In genomic region chr7:4739041-4739543, GRCm38 (mm10) we compare ENCODE assay signal across 9 mouse cellular contexts. TPM values are rescaled to one million over a fixed set of nuclear protein-coding genes. Genes with fewer than 3 reads are reported as not detected.
A peak's percentile ranks its signal among the peaks of the same experiment; 100 is the strongest.
DNase-seq lines count a peak whose midpoint lies in the region; ATAC-seq and TF ChIP-seq lines count a peak whose summit lies in the region.
"Had no signal": no experiment of that assay in that cellular context is flagged by ENCODE, and none has a peak within 500 bp of the region (broad histone marks: within the 10 kb centered on the region; RNA-seq: fewer than 3 reads in every experiment).

No protein-coding gene starts in this region.

- peak overlapping the region; percentile 50; the same call in 1 of the 2 replicates for H3K9ac ChIP-seq in heart, embryonic 11.5 days (ENCODE audit: low read depth, low read length)
- peak overlapping the region; percentile 29; the same call in 1 of the 2 replicates for H3K9ac ChIP-seq in forebrain, embryonic 15.5 days (replicated peaks)
- peak overlapping the region; percentile 46 for H3K9ac ChIP-seq in liver, embryonic 16.5 days (ENCODE audit: low read depth, low read length)

- H3K9me3 ChIP-seq in heart, embryonic 11.5 days (replicated peaks; ENCODE audit: control insufficient read depth, low read length) = no peaks in the 10 kb centered on the region
- H3K9me3 ChIP-seq in E14TG2a.4 (ENCODE audit: low read length) = no peaks in the 10 kb centered on the region
- H3K9me3 ChIP-seq in forebrain, embryonic 15.5 days = no peaks in the 10 kb centered on the region
- no peaks in the 10 kb centered on the region for H3K9me3 ChIP-seq in liver, embryonic 16.5 days (replicated peaks; ENCODE audit: control insufficient read depth, low read length)

- peak overlapping the region; percentile 78 for H3K4me2 ChIP-seq in heart, embryonic 11.5 days
- peak overlapping the region; percentile 49 for H3K4me2 ChIP-seq in forebrain, embryonic 15.5 days (replicated peaks)
- H3K4me2 ChIP-seq in liver, embryonic 16.5 days (ENCODE audit: low read depth, low read length) = peak overlapping the region; percentile 91

- WGBS in heart, embryonic 11.5 days (ENCODE audit: insufficient replicate concordance) = 44% methylated on average over 10 of the region's 10 CpGs
- WGBS in forebrain, embryonic 15.5 days = 31% methylated on average over 10 of the region's 10 CpGs
- WGBS in liver, embryonic 16.5 days (ENCODE audit: insufficient replicate concordance) = 52% methylated on average over 10 of the region's 10 CpGs

- ATAC-seq in heart, embryonic 11.5 days (replicated peaks; ENCODE audit: insufficient number of reproducible peaks, low FRiP score, low TSS enrichment) = no peak
- ATAC-seq in forebrain, embryonic 15.5 days (replicated peaks) = no peak
- no peak for ATAC-seq in liver, embryonic 16.5 days (ENCODE audit: low read depth)

- no peak for TF ChIP-seq CTCF in E14TG2a.4 (conservative IDR thresholded peaks at IDR 0.05; ENCODE audit: low read length)

- DNase-seq in heart, postnatal 25 days (ENCODE audit: low spot score) = no peak
- DNase-seq in urinary bladder, postnatal 10 days (ENCODE audit: low spot score) = no peak
- DNase-seq in spleen, postnatal 36 days (ENCODE audit: low spot score in 2 of 2) = no peak
- no peak for DNase-seq in left cerebral cortex, postnatal 10 days (ENCODE audit: extremely low spot score in 1 of 2, low spot score in 2 of 2)

- peaks cover 20% of the 10 kb centered on the region for H3K4me1 ChIP-seq in heart, embryonic 11.5 days (ENCODE audit: control insufficient read depth, insufficient read depth, low read length)
- H3K4me1 ChIP-seq in E14TG2a.4 (replicated peaks; ENCODE audit: low read depth, low read length) = peaks cover 45% of the 10 kb centered on the region
- H3K4me1 ChIP-seq in forebrain, embryonic 15.5 days = peaks cover 36% of the 10 kb centered on the region
- peaks cover 38% of the 10 kb centered on the region for H3K4me1 ChIP-seq in liver, embryonic 16.5 days (ENCODE audit: control insufficient read depth, low read depth, low read length)

- no peaks in the 10 kb centered on the region for H3K27me3 ChIP-seq in heart, embryonic 11.5 days (ENCODE audit: control insufficient read depth, insufficient read depth, low read length)
- H3K27me3 ChIP-seq in E14TG2a.4 (ENCODE audit: insufficient read depth, low read length) = no peaks in the 10 kb centered on the region
- no peaks in the 10 kb centered on the region for H3K27me3 ChIP-seq in forebrain, embryonic 15.5 days
- H3K27me3 ChIP-seq in liver, embryonic 16.5 days (ENCODE audit: control insufficient read depth, insufficient read depth, low read depth, low read length) = no peaks in the 10 kb centered on the region
- H3K27me3 ChIP-seq: Patski had no signal

- 0 out of 2 replicates have a peak, but pooled peaks cover 3% of the 10 kb centered on the region for H3K36me3 ChIP-seq in heart, embryonic 11.5 days (ENCODE audit: control insufficient read depth, insufficient read depth, low read length)
- H3K36me3 ChIP-seq in E14TG2a.4 (ENCODE audit: insufficient read depth, low read length) = peaks cover 29% of the 10 kb centered on the region
- no peaks in the 10 kb centered on the region for H3K36me3 ChIP-seq in forebrain, embryonic 15.5 days
- H3K36me3 ChIP-seq in liver, embryonic 16.5 days (ENCODE audit: control insufficient read depth, insufficient read depth) = no peaks in the 10 kb centered on the region

- peak overlapping the region; percentile 41 for H3K4me3 ChIP-seq in heart, embryonic 11.5 days (ENCODE audit: low read depth, low read length)
- peak overlapping the region; percentile 74 for H3K4me3 ChIP-seq in E14TG2a.4 (replicated peaks; ENCODE audit: low read length)
- peak overlapping the region; percentile 74 for H3K4me3 ChIP-seq in forebrain, embryonic 15.5 days
- H3K4me3 ChIP-seq in liver, embryonic 16.5 days (ENCODE audit: low read depth, low read length) = peak overlapping the region; percentile 83

- H3K27ac ChIP-seq in heart, embryonic 11.5 days (ENCODE audit: low read depth, low read length) = peak overlapping the region; percentile 52
- H3K27ac ChIP-seq in forebrain, embryonic 15.5 days (replicated peaks) = peak overlapping the region; percentile 94
- H3K27ac ChIP-seq in liver, embryonic 16.5 days (ENCODE audit: low read length) = peak overlapping the region; percentile 14; the same call in 1 of the 2 replicates

- intact Hi-C loops in heart, postnatal 25 days (cut with DNase I) = no loop called here
- intact Hi-C loops in left cerebral cortex, postnatal 10 days (cut with DNase I) = no loop called here

RNA-seq across cellular contexts. Expression of gene Kmt5c, which starts 0.8 kb away (rescaled TPM):
- 58.6 and 63.5 TPM in 2 replicates for polyA plus RNA-seq in heart, embryonic 11.5 days (2014; fragmentation: Nextera tagmentation; extraction: Ambion mirVana)
- total RNA-seq in heart, postnatal 25 days (2021) = 10 to 100 TPM; 16.4 to 20.7 TPM
- 64.3 and 70.6 TPM in 2 replicates for polyA plus RNA-seq in forebrain, embryonic 15.5 days (2015; fragmentation: Nextera tagmentation; extraction: Ambion mirVana)
- 41.3 and 47.4 TPM in 2 replicates for polyA plus RNA-seq in liver, embryonic 16.5 days (2015; fragmentation: Nextera tagmentation; extraction: Ambion mirVana)
- total RNA-seq in left cerebral cortex, postnatal 10 days (2021) = 10 to 100 TPM; 39.5 to 42.0 TPM

RNA-seq across cellular contexts. Expression of gene Cox6b2, which starts 13.8 kb away (rescaled TPM):
- polyA plus RNA-seq in heart, embryonic 11.5 days (2014; fragmentation: Nextera tagmentation; extraction: Ambion mirVana) = 32.9 and 42.4 TPM in 2 replicates
- 1 to 10 TPM; 1.5 to 1.7 TPM for total RNA-seq in heart, postnatal 25 days (2021)
- 13.7 and 14.1 TPM in 2 replicates for polyA plus RNA-seq in forebrain, embryonic 15.5 days (2015; fragmentation: Nextera tagmentation; extraction: Ambion mirVana)
- 65.0 and 71.5 TPM in 2 replicates for polyA plus RNA-seq in liver, embryonic 16.5 days (2015; fragmentation: Nextera tagmentation; extraction: Ambion mirVana)
- 1 to 10 TPM; 6.9 to 8.7 TPM for total RNA-seq in left cerebral cortex, postnatal 10 days (2021)
- polyA plus RNA-seq: Patski had no signal

RNA-seq across cellular contexts. Expression of gene Tmem150b, which starts 14.0 kb away (rescaled TPM):
- polyA plus RNA-seq in heart, embryonic 11.5 days (2014; fragmentation: Nextera tagmentation; extraction: Ambion mirVana) = not detected in 2 replicates
- total RNA-seq in heart, postnatal 25 days (2021) = under 1 TPM; 0.22 to 0.23 TPM
- 0.08 and 0.24 TPM in 2 replicates for polyA plus RNA-seq in forebrain, embryonic 15.5 days (2015; fragmentation: Nextera tagmentation; extraction: Ambion mirVana)
- polyA plus RNA-seq in liver, embryonic 16.5 days (2015; fragmentation: Nextera tagmentation; extraction: Ambion mirVana) = 0.33 and 0.36 TPM in 2 replicates
- not detected for total RNA-seq in left cerebral cortex, postnatal 10 days (2021)

RNA-seq across cellular contexts. Expression of gene Fam71e2, which starts 32.0 kb away (rescaled TPM):
- not detected in 2 replicates for polyA plus RNA-seq in heart, embryonic 11.5 days (2014; fragmentation: Nextera tagmentation; extraction: Ambion mirVana)
- total RNA-seq in heart, postnatal 25 days (2021) = not detected
- polyA plus RNA-seq in forebrain, embryonic 15.5 days (2015; fragmentation: Nextera tagmentation; extraction: Ambion mirVana) = not detected in 2 replicates
- polyA plus RNA-seq in liver, embryonic 16.5 days (2015; fragmentation: Nextera tagmentation; extraction: Ambion mirVana) = not detected in 2 replicates
- not detected for total RNA-seq in left cerebral cortex, postnatal 10 days (2021)
- polyA plus RNA-seq: Patski had no signal

RNA-seq across cellular contexts. Expression of gene Il11, which starts 43.6 kb away (rescaled TPM):
- polyA plus RNA-seq in heart, embryonic 11.5 days (2014; fragmentation: Nextera tagmentation; extraction: Ambion mirVana) = not detected in 2 replicates
- total RNA-seq in heart, postnatal 25 days (2021) = under 1 TPM in 1 of 2 experiments, not detected in 1; 0.26 TPM
- 0.56 and 1.2 TPM in 2 replicates for polyA plus RNA-seq in forebrain, embryonic 15.5 days (2015; fragmentation: Nextera tagmentation; extraction: Ambion mirVana)
- polyA plus RNA-seq in liver, embryonic 16.5 days (2015; fragmentation: Nextera tagmentation; extraction: Ambion mirVana) = 0.12 TPM in 1 of 2 replicates, not detected in the other
- 1 to 10 TPM in 1 of 2 experiments, under 1 TPM in 1; 0.73 to 1.1 TPM for total RNA-seq in left cerebral cortex, postnatal 10 days (2021)

Comparison
In these comparisons a context has a peak if more than half of its experiments do, and no peak if none do; other contexts are left out.
1. H3K27ac ChIP-seq: peak in every context shown above with its lines; median percentile 94 in forebrain, embryonic 15.5 days; 52 in heart, embryonic 11.5 days; 14 in liver, embryonic 16.5 days.